Mouse (Mus musculus): ENCODE measurements at regions not wholly inside any gene's neighbourhood (a gene's known extent, or its start where the extent isn't known, plus 50 kb on each side); places are given as distances from the start of the nearest gene placed in this dataset.

DNA sequence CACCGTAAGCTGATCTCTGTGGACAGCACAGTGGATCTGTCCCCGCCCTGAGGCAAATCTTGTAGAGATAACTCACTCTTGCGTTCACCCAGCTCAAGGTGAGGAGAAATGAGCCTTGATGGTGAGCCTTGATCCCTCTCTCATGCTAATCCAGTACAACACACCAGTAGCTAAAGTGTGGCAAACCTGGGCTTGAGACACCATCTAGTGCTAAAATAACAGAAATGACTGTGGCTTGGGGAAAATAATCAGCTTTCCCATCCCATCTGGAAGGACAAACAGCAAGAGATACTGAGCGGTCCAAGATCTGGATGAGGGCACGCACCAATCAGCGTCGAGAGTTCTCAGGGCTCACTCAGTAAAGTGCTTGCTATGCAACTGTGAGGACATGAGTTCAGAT is 50.9 kb upstream of the Cbln4 start:
- DNase-seq = no peak

DNA sequence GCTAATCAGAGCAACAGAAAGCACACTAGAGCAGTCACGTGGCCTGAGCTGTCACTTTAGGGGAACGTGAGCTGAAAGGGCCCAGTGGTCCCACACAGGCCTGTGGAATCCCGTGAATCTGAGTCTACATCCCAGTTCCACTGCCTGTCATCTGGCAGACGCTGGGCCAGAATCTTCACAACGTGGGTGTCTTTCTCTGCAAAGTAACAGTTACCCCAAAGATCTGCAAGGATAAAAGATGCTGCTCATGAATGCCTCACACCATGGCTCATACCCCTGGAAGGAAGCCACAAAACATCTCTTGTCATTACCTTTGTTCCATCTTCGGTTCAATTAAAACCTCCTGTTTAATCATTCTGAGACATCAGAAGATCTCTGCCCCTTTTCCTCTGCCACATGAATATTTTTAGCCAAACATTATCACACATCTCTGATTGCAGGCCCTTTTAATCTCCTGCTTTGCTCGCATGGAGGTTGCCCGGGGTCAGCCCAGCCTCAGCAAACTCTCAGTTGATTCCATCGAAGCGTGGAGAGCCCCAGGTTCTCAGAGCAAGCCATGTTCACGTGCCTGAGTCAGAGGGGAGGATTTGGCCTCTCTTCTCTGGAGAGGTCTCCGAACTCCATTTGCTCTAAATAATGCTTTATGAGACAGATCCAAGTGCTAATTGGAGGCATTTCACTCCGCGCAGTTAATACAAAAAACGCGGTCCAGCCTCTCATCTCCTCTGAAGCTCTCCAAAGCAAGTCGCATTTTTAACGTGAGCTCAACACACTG is 60.8 kb upstream of the Cbln4 start:
- DNase-seq = no peak

DNA sequence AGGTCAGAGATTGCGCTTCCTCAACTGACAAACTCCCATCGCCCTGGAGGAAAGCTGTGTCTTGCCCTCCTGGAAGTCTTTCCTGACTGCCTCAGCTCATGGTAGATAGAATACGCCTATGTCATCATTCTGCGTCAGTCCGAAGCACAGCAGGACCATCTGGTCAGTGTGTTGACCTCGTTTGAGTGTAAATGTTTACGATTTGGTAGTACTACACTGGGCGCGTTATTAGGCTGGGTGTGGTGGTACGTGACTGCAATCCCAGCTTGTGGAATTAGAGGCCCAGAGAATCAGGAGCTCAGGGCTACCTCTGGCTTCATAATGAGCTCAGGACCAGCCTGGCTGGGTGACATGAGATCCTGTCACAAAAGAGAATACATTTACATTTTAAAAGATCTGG is 62.0 kb upstream of the Cbln4 start:
- DNase-seq = no peak

DNA sequence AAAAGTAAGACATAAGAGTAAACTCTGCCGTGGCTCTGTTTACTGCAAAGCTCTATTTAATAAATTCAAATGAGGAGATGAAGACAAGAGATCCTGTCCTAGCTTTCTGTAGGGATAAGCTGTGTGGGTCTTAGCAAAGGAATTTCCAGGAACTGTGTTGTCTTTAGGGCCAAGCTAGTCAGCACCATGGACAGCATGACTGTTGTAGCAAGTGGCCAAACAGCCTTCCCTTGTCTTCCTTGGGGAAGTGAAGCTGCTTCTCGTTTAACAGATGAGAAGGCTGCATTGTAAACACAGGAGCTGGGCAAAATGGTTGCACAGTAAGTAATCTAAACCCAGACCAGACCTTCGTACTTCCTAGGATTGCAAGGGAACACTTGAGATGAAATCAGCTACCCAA is 67.4 kb upstream of the Cbln4 start:
- DNase-seq = peak; percentile 1

DNA sequence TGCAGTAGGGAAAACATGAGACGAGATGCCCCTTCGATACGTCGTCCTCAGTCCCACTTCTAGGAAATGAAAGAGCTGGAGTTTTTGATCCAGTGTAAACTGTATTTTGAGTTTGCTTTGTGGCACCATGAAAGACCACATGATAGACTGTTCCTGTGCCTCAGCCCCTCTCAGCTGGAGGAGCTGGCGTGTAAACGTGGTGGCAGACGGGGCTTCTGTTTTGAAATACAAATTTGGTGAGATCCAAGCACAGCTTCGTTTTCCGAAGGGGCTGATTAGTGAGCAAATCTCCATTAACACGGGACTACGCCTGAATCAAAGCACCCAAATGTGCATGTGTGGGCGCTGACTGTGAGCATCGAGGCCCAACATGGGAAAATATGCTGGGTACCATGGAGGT is 70.4 kb upstream of the Cbln4 start:
- no peak for DNase-seq

DNA sequence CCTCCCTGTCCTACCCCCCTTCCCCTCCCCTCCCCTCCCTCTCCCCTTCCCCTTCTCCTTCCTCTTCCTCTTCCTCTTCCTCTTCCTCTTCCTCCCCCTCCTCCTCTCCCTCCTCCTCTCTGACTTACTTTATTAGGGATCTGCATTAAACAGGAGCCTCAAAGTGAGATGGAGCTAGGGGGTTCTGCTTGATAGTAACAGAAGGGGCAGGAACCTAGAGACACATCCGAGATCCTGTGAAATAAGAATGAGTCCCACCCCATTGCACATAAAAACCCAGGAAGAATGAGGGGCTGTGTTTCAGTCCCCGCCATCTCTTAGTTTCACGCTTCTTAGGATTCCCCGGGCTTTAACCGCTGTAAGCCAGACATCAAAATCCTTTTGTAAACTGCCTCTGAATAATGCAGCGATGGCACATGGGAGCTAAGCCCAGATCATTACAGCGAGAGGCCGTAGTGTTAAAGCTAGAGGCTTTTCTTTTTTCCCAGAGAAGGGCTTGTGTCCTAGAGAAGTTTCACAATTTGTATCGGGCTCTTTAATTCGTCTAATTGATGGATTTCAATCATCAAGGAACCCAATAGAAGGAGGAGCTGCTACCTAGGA is 72.4 kb upstream of the Cbln4 start:
- no peak for DNase-seq

DNA sequence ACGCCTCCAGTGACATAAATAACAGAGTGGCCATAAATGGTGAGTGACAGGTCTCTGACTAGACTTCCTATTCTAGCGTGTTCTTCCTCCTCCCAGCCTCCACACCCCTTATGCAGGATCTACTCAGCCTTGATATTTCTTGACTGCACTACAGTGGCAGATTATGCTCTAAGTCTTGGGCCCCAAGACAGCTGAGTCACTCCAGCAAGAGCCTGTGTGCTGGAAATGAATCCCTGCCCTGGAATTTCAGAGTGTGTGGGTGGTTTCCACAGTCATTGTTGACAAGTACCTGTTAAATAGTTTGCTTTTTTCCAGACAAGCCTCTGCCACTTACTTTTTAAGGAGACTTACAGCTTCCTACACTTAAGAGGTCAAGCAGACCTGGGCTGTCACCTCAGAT is 84.3 kb upstream of the Cbln4 start:
- no peak for DNase-seq

DNA sequence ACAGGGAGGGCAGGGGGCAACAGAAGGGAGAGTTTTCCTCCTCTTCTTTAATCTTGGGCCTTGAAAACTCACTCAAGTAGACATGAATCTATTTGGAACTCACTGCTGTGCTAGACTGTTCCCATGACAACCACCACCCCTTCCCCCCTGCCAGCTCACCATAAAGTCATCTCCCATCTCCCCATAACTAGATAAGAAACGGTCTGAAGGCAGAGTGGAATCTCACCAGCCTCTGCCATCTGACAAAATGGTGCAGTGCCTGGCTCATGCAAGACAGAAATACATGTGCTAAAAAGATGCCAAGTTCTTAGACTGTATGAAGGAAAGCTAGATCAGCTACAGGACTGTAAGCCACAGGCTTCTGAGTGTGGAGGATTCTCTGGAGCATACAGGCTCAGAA is 88.0 kb upstream of the Cbln4 start:
- no peak for DNase-seq

DNA sequence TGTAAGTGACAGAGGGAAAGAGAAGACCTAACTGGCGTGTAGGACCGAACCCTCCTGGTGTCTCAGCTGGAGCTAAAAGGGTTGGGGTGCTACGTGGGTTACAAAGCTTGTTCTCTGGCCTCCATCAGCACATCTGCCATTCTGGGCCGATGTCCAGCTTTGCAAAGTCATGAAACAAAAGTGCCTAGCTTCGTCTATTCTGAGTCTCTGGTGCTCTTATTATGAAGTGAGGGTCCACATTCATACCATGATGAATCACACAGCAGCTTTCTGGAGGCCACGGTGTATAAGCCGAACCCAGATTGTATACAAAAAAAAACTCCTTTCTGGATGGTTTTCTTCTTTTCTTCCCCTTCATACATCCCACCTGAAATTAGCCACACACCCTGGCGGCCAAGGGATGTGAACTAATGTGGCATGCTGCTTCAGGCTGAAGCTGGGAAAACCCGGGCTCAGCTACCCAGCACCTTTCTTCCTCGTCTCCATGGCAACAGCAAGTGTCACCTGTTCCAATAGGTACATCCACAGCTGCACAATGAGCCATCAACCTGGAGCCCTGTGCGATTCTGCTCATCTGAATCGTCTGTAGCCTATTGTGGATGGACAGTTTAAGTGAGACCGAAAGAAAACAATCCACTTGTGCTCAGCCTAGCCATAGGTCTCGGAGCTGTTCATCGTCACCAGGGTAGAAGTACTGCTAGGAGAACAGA is 89.5 kb upstream of the Cbln4 start:
- no peak for DNase-seq

DNA sequence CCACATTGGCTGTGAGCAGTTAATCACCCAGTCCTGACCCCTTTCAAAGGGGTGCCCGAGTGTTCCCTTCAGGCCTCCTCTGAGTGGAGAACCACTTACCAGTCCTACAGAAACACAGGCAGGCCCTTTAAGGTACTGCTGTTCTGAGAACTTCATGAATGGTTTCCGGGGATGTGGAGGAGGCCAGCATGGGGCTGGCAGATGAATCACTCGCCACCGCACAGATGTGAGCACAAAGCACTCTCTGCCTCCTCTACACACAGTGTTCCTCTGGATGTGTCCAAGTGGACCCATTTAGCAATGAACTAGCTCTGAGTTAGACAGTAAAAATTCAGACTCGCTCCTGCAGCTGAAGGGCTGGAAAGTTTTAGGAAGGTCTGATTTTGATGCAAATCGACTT is 96.8 kb upstream of the Cbln4 start:
- DNase-seq = no peak

DNA sequence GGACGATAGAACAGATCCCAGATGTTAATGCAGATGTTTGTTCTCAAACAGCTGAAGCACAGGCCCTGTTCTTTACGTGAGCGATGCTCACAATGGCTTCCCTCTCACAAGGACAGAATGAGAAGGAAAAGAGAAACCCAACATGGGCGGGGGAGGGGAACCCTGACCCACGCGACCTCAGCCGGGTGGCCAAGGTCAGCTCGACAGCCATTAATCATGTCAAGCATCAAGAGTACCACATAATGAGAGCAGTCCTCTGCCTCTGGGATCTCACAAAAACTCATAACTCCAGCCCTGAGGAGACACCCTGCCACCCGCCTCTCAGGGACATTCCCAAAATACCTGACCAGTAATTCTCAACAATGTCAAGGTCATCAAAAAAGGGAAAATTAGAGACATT is 100.0 kb upstream of the Cbln4 start:
- no peak for DNase-seq

DNA sequence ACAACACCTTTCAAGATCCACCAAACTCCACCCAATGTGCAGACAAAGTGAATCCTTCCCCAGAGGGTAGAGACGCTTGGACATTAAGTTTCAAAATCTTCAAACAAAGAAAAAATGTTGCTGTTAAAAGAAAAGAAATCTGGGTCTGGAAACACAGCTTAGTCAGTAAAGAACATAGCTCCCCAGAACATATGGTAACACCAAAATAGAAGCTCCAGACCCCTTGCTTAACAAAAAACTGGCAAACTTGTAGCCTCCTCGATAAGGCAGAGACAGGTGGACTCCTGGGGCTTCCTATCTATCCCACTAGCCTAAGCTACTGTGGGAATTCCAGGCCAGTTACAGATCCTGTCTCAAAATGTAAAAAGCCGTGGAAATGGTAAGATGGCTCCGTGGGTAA is 99.6 kb upstream of the Mc3r start:
- no peak for DNase-seq

DNA sequence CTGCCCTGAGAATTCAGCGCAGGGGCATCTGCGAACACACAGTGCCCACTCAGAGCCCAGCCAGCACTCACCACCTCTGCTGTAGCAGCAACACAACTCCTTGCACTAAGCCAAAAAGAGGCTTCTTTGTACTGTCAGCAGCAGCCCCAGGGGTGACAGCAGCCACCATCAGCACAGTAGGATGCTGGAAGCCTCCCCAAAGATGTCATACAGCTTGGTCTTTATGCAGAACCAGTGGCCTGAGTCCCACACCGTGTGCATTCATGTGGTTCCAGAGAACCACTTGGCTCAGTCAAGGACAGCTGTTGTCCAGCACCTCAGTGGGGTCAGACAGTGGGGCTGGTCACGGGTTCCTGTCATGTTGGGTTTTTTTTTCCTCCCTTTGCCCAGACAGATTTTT is 98.6 kb upstream of the Mc3r start:
- DNase-seq = no peak

DNA sequence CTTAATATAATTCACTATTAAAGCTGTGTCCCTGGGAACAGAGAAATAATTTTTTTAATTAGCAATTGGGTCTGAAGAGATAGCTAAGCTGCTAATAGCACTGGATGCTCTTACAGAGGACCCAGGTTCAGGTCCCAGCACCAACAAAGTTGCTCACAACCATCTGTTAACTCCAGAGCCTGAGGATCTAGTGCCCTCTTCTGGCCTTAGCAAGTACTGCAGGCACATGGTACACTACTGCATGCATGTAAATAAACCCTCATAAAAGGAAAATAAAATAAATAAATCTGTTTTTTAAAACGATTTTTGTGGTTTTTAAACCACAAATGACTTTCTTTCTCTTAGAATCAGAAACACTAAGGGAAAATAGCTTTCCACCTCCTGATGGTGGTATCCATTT is 97.4 kb upstream of the Mc3r start:
- no peak for DNase-seq

DNA sequence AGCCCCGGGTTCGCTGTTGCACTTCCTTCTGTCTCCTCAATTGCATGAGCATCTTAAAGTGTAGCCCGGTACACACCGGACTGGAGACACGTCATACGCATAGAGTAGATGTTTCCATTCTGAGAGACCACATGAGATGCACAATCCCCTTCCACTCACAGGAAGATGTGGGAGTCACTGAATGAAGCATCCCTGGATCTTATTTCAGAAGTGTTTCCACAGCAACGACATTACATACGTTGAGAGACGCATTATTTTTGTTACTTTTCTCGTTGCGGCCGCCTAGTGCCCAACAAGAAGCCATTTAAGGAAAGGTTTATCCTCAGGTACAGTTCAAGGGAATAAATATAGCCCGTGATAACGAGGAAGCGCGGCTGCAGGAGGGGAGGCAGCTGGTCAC is 88.4 kb upstream of the Mc3r start:
- no peak for DNase-seq

DNA sequence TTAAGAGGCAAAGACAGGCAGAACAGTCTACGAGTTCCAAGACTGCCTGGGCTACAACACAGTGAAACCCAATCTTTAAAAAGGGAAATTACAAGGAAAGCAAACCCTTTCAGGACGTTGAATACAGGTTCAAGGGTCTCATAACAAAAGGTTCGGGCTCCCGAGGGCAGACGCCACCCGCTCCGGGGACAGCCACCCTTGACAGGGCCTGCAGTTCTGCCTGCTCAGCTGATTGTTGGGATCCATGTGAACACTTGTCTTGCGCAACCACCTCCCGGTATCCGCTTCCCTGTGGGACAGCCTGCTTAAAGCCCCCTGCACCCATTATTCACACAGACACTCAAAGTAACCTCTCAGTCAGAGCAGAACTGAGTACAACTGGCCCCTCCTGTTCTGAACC is 70.9 kb upstream of the Mc3r start:
- DNase-seq = no peak

DNA sequence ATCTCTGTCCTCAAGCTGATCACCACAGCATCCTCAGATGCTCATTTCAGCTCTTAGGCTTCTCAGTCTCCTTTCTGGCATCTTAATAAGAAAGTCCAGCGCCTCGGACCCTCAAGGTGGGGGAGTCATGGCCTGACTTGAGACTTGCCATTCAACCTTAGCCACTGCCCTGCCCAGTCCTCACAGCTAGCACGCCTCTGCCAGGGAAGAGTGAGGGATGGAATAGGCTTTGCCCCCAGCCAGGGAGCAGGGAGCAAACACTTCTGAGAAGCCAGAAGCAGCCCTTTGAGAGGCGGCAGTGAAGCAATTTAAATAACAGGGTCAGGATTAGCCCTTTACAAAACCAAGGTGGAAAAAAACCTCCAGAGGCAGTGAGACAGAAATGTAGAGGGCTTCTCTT is 69.0 kb upstream of the Mc3r start:
- no peak for DNase-seq

DNA sequence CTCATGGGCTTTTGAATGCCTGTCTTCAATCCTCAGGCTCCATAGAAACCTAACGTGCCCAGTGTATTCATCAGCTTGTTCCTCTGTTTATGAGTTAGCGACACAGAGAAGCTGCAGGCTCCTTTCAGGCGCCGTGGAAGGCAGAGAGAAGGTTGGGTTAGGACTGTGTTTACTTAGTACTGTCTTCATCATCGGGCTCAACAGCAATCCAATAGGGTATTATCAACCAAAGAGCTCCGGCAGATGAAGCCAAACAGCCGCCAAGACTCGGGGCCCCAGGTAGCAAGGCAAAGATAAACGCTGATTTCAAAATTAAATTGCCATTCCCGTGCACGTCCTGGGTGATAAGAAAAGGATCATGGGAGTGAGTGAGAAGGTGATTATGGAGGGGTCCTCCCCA is 50.5 kb upstream of the Mc3r start:
- DNase-seq = no peak
